In the genomic region with DNA sequence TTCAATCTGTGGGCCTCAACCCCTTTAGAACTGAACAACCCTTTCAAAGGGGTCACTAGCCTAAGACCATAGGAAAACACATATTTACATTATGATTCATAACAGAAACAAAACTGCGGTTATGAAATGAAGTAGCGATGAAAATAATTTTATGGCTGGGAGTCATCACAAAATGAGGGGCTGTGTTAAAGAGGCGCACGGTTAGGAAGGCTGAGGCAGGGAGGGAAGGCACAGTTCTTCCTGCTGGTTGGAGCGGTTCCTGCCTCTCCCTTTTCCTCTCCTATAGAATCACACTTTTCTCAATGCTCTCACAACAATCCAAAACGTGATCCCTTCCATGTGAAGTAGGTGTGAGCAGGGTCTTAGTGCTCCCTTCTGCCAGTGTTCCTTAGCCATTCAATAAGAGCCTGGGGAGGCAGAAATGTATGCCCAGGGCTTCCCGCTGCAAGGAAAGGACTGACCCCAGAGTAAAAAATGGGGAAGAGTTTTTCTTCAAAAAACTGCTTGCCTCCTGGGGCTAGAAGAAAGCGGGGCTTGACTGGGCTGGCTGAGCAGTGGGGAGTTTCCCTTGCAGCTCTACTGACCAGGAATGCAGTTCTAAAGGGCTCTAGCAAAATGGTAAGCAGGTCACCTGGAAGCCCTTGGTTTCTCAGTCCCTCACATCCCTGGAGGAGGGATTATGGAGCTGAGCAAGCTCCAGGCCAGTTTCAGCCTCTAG, we compare ENCODE assay signal across 27 mouse cellular contexts. TPM values are rescaled to one million over a fixed set of nuclear protein-coding genes. Genes with fewer than 3 reads are reported as not detected.
DNase-seq lines count a peak whose midpoint lies in the region; ATAC-seq lines count a peak whose summit lies in the region.
"Had no signal": no experiment of that assay in that cellular context is flagged by ENCODE, and none has a peak within 500 bp of the region (broad histone marks: within the 10 kb centered on the region; RNA-seq: fewer than 3 reads in every experiment).

No protein-coding gene starts in this region.

- peak; percentile 39 for DNase-seq in hindbrain, embryonic 11.5 days (ENCODE audit: low spot score)
- peak; percentile 16 for DNase-seq in neural tube, embryonic 11.5 days (ENCODE audit: low spot score)
- no peak for DNase-seq in neural tube, embryonic 10.5 days (ENCODE audit: extremely low spot score, low spot score)
- DNase-seq in embryonic facial prominence, embryonic 10.5 days (ENCODE audit: low spot score), result peak; percentile 23
- no peak for DNase-seq in right cerebral cortex, postnatal 36 days (ENCODE audit: low spot score in 2 of 2)
- DNase-seq: adrenal gland, adult 8-10 months; adrenal gland, postnatal 36 days; cerebellum, adult 2 months; cerebellum, postnatal 10 days; gastrocnemius, postnatal 36 days; heart, adult 2 months; heart, postnatal 14 days had no signal

- ATAC-seq in hindbrain, embryonic 11.5 days (ENCODE audit: low FRiP score), result no peak
- ATAC-seq in hindbrain, embryonic 13.5 days (ENCODE audit: low FRiP score), result no peak
- no peak for ATAC-seq in neural tube, embryonic 11.5 days (ENCODE audit: insufficient read depth, low FRiP score, low TSS enrichment)
- no peak for ATAC-seq in limb, embryonic 13.5 days (ENCODE audit: low FRiP score, low read depth)
- no peak for ATAC-seq in megakaryocyte, adult 5-6 weeks (ENCODE audit: poor library complexity, severe bottlenecking)
- ATAC-seq: CD4-positive, CD25-positive, alpha-beta regulatory T cell, adult 4 months; forebrain, embryonic 15.5 days; hindbrain, postnatal 0 days had no signal

- no peaks in the 10 kb centered on the region for H3K4me1 ChIP-seq in hindbrain, embryonic 11.5 days (replicated peaks; ENCODE audit: control insufficient read depth, insufficient read depth, low read length)
- H3K4me1 ChIP-seq in hindbrain, embryonic 13.5 days (replicated peaks), result no peaks in the 10 kb centered on the region
- no peaks in the 10 kb centered on the region for H3K4me1 ChIP-seq in neural tube, embryonic 11.5 days (ENCODE audit: control insufficient read depth, insufficient read depth, low read length)
- H3K4me1 ChIP-seq in embryonic facial prominence, embryonic 10.5 days, result no peaks in the 10 kb centered on the region
- H3K4me1 ChIP-seq in limb, embryonic 13.5 days, result peaks cover 50% of the 10 kb centered on the region
- H3K4me1 ChIP-seq: forebrain, embryonic 15.5 days had no signal

- peaks cover 73% of the 10 kb centered on the region for H3K27me3 ChIP-seq in hindbrain, embryonic 11.5 days (ENCODE audit: control insufficient read depth, insufficient read depth, low read length)
- H3K27me3 ChIP-seq in hindbrain, embryonic 13.5 days, result peaks cover 98% of the 10 kb centered on the region
- peaks cover 76% of the 10 kb centered on the region for H3K27me3 ChIP-seq in neural tube, embryonic 11.5 days (ENCODE audit: control insufficient read depth, insufficient read depth, low read length)
- H3K27me3 ChIP-seq in embryonic facial prominence, embryonic 10.5 days (replicated peaks; ENCODE audit: low read depth, poor library complexity, severe bottlenecking), result peaks cover 93% of the 10 kb centered on the region
- peaks cover 70% of the 10 kb centered on the region for H3K27me3 ChIP-seq in limb, embryonic 13.5 days

- H3K9ac ChIP-seq in hindbrain, embryonic 11.5 days (ENCODE audit: low read depth, low read length), result no peak overlapping the region
- no peak overlapping the region for H3K9ac ChIP-seq in hindbrain, embryonic 13.5 days
- H3K9ac ChIP-seq in neural tube, embryonic 11.5 days (ENCODE audit: low read length), result no peak overlapping the region
- no peak overlapping the region for H3K9ac ChIP-seq in limb, embryonic 13.5 days
- H3K9ac ChIP-seq: embryonic facial prominence, embryonic 15.5 days; forebrain, embryonic 15.5 days; heart, embryonic 15.5 days had no signal

- 5% methylated on average over 8 of the region's 8 CpGs for WGBS in hindbrain, embryonic 11.5 days
- whole genome bisulfite sequencing in hindbrain, embryonic 13.5 days, result 7% methylated on average over 8 of the region's 8 CpGs
- WGBS in neural tube, embryonic 11.5 days, result 7% methylated on average over 8 of the region's 8 CpGs
- 7% methylated on average over 8 of the region's 8 CpGs for WGBS in embryonic facial prominence, embryonic 10.5 days
- WGBS in limb, embryonic 13.5 days, result 22% methylated on average over 8 of the region's 8 CpGs

- H3K4me3 ChIP-seq in hindbrain, embryonic 11.5 days (ENCODE audit: low read depth, low read length), result no peak overlapping the region
- no peak overlapping the region for H3K4me3 ChIP-seq in hindbrain, embryonic 13.5 days
- no peak overlapping the region for H3K4me3 ChIP-seq in neural tube, embryonic 11.5 days (ENCODE audit: low read depth, low read length)
- no peak overlapping the region for H3K4me3 ChIP-seq in embryonic facial prominence, embryonic 10.5 days
- H3K4me3 ChIP-seq in limb, embryonic 13.5 days, result no peak overlapping the region
- H3K4me3 ChIP-seq: embryonic facial prominence, embryonic 15.5 days; erythroblast, embryonic 14.5 days; forebrain, embryonic 15.5 days; heart, adult 2 months; heart, embryonic 15.5 days had no signal

- H3K9me3 ChIP-seq in hindbrain, embryonic 11.5 days (ENCODE audit: control insufficient read depth, low read length), result no peaks in the 10 kb centered on the region
- no peaks in the 10 kb centered on the region for H3K9me3 ChIP-seq in hindbrain, embryonic 13.5 days
- H3K9me3 ChIP-seq in neural tube, embryonic 11.5 days (ENCODE audit: control insufficient read depth, low read length), result no peaks in the 10 kb centered on the region
- H3K9me3 ChIP-seq in embryonic facial prominence, embryonic 10.5 days, result no peaks in the 10 kb centered on the region
- no peaks in the 10 kb centered on the region; the same call in 1 of the 2 replicates for H3K9me3 ChIP-seq in limb, embryonic 13.5 days
- H3K9me3 ChIP-seq: embryonic facial prominence, embryonic 15.5 days; forebrain, embryonic 15.5 days; G1E; heart, embryonic 15.5 days had no signal

- no peaks in the 10 kb centered on the region for H3K36me3 ChIP-seq in hindbrain, embryonic 11.5 days (ENCODE audit: control insufficient read depth, insufficient read depth, low read length)
- no peaks in the 10 kb centered on the region for H3K36me3 ChIP-seq in hindbrain, embryonic 13.5 days
- no peaks in the 10 kb centered on the region for H3K36me3 ChIP-seq in neural tube, embryonic 11.5 days (ENCODE audit: control insufficient read depth, insufficient read depth, low read length)
- no peaks in the 10 kb centered on the region for H3K36me3 ChIP-seq in embryonic facial prominence, embryonic 10.5 days (replicated peaks)
- no peaks in the 10 kb centered on the region for H3K36me3 ChIP-seq in limb, embryonic 13.5 days
- H3K36me3 ChIP-seq: embryonic facial prominence, embryonic 15.5 days; forebrain, embryonic 15.5 days; G1E; heart, embryonic 15.5 days had no signal

- H3K4me2 ChIP-seq in hindbrain, embryonic 11.5 days (replicated peaks; ENCODE audit: low read depth, low read length), result no peak overlapping the region
- no peak overlapping the region for H3K4me2 ChIP-seq in hindbrain, embryonic 13.5 days
- H3K4me2 ChIP-seq in neural tube, embryonic 11.5 days (ENCODE audit: low read depth), result no peak overlapping the region
- no peak overlapping the region for H3K4me2 ChIP-seq in limb, embryonic 13.5 days (replicated peaks)
- H3K4me2 ChIP-seq: embryonic facial prominence, embryonic 15.5 days; forebrain, embryonic 15.5 days; heart, embryonic 11.5 days; heart, embryonic 15.5 days had no signal

- H3K27ac ChIP-seq in hindbrain, embryonic 11.5 days (ENCODE audit: low read depth, low read length), result no peak overlapping the region
- H3K27ac ChIP-seq in hindbrain, embryonic 13.5 days, result no peak overlapping the region
- no peak overlapping the region for H3K27ac ChIP-seq in neural tube, embryonic 11.5 days (ENCODE audit: low read depth, low read length)
- H3K27ac ChIP-seq in embryonic facial prominence, embryonic 10.5 days (replicated peaks), result no peak overlapping the region
- peak overlapping the region; percentile 6; the same call in 1 of the 2 replicates for H3K27ac ChIP-seq in limb, embryonic 13.5 days
- H3K27ac ChIP-seq: embryonic facial prominence, embryonic 15.5 days; forebrain, embryonic 15.5 days; heart, adult 2 months; heart, embryonic 15.5 days; hindbrain, postnatal 0 days had no signal

RNA-seq across cellular contexts. Expression of gene Hoxa13, which starts 15.0 kb away (rescaled TPM):
- not detected in 2 replicates for polyA plus RNA-seq in hindbrain, embryonic 11.5 days (2014; fragmentation: Nextera tagmentation; extraction: Ambion mirVana)
- not detected in 2 replicates for polyA plus RNA-seq in hindbrain, embryonic 13.5 days (2015; fragmentation: Nextera tagmentation; extraction: Ambion mirVana)
- 0.11 and 0.26 TPM in 2 replicates for polyA plus RNA-seq in neural tube, embryonic 11.5 days (2014; fragmentation: Nextera tagmentation; extraction: Ambion mirVana)
- not detected in 2 replicates for polyA plus RNA-seq in embryonic facial prominence, embryonic 10.5 days (2016; fragmentation: Nextera tagmentation; extraction: Ambion mirVana)
- 24.5 and 27.7 TPM in 2 replicates for polyA plus RNA-seq in limb, embryonic 13.5 days (2015; fragmentation: Nextera tagmentation; extraction: Ambion mirVana)
- total RNA-seq in megakaryocyte, adult 5-6 weeks (2015), result not detected in 2 replicates
- total RNA-seq in megakaryocyte, adult 5-6 weeks (2017), result not detected in 2 replicates
- total RNA-seq: adrenal gland, adult 8-10 months; adrenal gland, postnatal 36 days; G1E; heart, adult 2 months; heart, postnatal 14 days; hematopoietic stem cell, adult 5-6 weeks; hindbrain, postnatal 0 days had no signal
- polyA plus RNA-seq: CD4-positive, CD25-positive, alpha-beta regulatory T cell, adult 4 months; cerebellum, adult 2 months; embryonic facial prominence, embryonic 11.5 days; erythroblast, embryonic 14.5 days; forebrain, embryonic 11.5 days; forebrain, embryonic 15.5 days; G1E; heart, adult 2 months; heart, embryonic 11.5 days; heart, embryonic 15.5 days; hindbrain, postnatal 0 days had no signal

RNA-seq across cellular contexts. Expression of gene Hoxa11, which starts 30.1 kb away (rescaled TPM):
- not detected in 2 replicates for polyA plus RNA-seq in hindbrain, embryonic 11.5 days (2014; fragmentation: Nextera tagmentation; extraction: Ambion mirVana)
- not detected in 2 replicates for polyA plus RNA-seq in hindbrain, embryonic 13.5 days (2015; fragmentation: Nextera tagmentation; extraction: Ambion mirVana)
- polyA plus RNA-seq in neural tube, embryonic 11.5 days (2014; fragmentation: Nextera tagmentation; extraction: Ambion mirVana), result 6.0 and 6.7 TPM in 2 replicates
- polyA plus RNA-seq in embryonic facial prominence, embryonic 10.5 days (2016; fragmentation: Nextera tagmentation; extraction: Ambion mirVana), result not detected in 2 replicates
- polyA plus RNA-seq in limb, embryonic 13.5 days (2015; fragmentation: Nextera tagmentation; extraction: Ambion mirVana), result 44.5 and 55.0 TPM in 2 replicates
- not detected in 2 replicates for total RNA-seq in megakaryocyte, adult 5-6 weeks (2015)
- not detected in 2 replicates for total RNA-seq in megakaryocyte, adult 5-6 weeks (2017)
- total RNA-seq: adrenal gland, adult 8-10 months; adrenal gland, postnatal 36 days; G1E; heart, adult 2 months; heart, postnatal 14 days; hematopoietic stem cell, adult 5-6 weeks; hindbrain, postnatal 0 days had no signal
- polyA plus RNA-seq: CD4-positive, CD25-positive, alpha-beta regulatory T cell, adult 4 months; cerebellum, adult 2 months; embryonic facial prominence, embryonic 11.5 days; embryonic facial prominence, embryonic 15.5 days; erythroblast, embryonic 14.5 days; forebrain, embryonic 11.5 days; forebrain, embryonic 15.5 days; G1E; heart, adult 2 months; heart, embryonic 11.5 days; heart, embryonic 15.5 days; hindbrain, postnatal 0 days had no signal

RNA-seq across cellular contexts. Expression of gene Hoxa10, which starts 35.1 kb away (rescaled TPM):
- polyA plus RNA-seq in hindbrain, embryonic 11.5 days (2014; fragmentation: Nextera tagmentation; extraction: Ambion mirVana), result not detected in 2 replicates
- polyA plus RNA-seq in hindbrain, embryonic 13.5 days (2015; fragmentation: Nextera tagmentation; extraction: Ambion mirVana), result 0.22 TPM in 1 of 2 replicates, not detected in the other
- polyA plus RNA-seq in neural tube, embryonic 11.5 days (2014; fragmentation: Nextera tagmentation; extraction: Ambion mirVana), result 70.6 and 72.8 TPM in 2 replicates
- not detected in 2 replicates for polyA plus RNA-seq in embryonic facial prominence, embryonic 10.5 days (2016; fragmentation: Nextera tagmentation; extraction: Ambion mirVana)
- 191 and 207 TPM in 2 replicates for polyA plus RNA-seq in limb, embryonic 13.5 days (2015; fragmentation: Nextera tagmentation; extraction: Ambion mirVana)
- total RNA-seq in megakaryocyte, adult 5-6 weeks (2015), result 0.07 TPM in 1 of 2 replicates, not detected in the other
- total RNA-seq in megakaryocyte, adult 5-6 weeks (2017), result 0.11 TPM in 1 of 2 replicates, not detected in the other
- total RNA-seq: heart, adult 2 months; heart, postnatal 14 days; hindbrain, postnatal 0 days had no signal
- polyA plus RNA-seq: CD4-positive, CD25-positive, alpha-beta regulatory T cell, adult 4 months; cerebellum, adult 2 months; embryonic facial prominence, embryonic 11.5 days; embryonic facial prominence, embryonic 15.5 days; erythroblast, embryonic 14.5 days; forebrain, embryonic 11.5 days; forebrain, embryonic 15.5 days; G1E; heart, adult 2 months; hindbrain, postnatal 0 days had no signal

RNA-seq across cellular contexts. Expression of gene Evx1, which starts 37.6 kb away (rescaled TPM):
- polyA plus RNA-seq in hindbrain, embryonic 11.5 days (2014; fragmentation: Nextera tagmentation; extraction: Ambion mirVana), result 5.2 and 5.9 TPM in 2 replicates
- 3.5 and 3.7 TPM in 2 replicates for polyA plus RNA-seq in hindbrain, embryonic 13.5 days (2015; fragmentation: Nextera tagmentation; extraction: Ambion mirVana)
- 1.9 TPM in 2 replicates for polyA plus RNA-seq in neural tube, embryonic 11.5 days (2014; fragmentation: Nextera tagmentation; extraction: Ambion mirVana)
- polyA plus RNA-seq in embryonic facial prominence, embryonic 10.5 days (2016; fragmentation: Nextera tagmentation; extraction: Ambion mirVana), result 0.19 and 0.80 TPM in 2 replicates
- polyA plus RNA-seq in limb, embryonic 13.5 days (2015; fragmentation: Nextera tagmentation; extraction: Ambion mirVana), result 0.89 and 1.4 TPM in 2 replicates
- not detected in 2 replicates for total RNA-seq in megakaryocyte, adult 5-6 weeks (2015)
- not detected in 2 replicates for total RNA-seq in megakaryocyte, adult 5-6 weeks (2017)
- total RNA-seq: adrenal gland, adult 8-10 months; adrenal gland, postnatal 36 days; G1E; gastrocnemius, adult 8-10 months; gastrocnemius, postnatal 36 days; heart, adult 2 months; heart, postnatal 14 days; hematopoietic stem cell, adult 5-6 weeks had no signal
- polyA plus RNA-seq: CD4-positive, CD25-positive, alpha-beta regulatory T cell, adult 4 months; embryonic facial prominence, embryonic 15.5 days; erythroblast, embryonic 14.5 days; forebrain, embryonic 11.5 days; forebrain, embryonic 15.5 days; G1E; heart, adult 2 months; heart, embryonic 11.5 days; heart, embryonic 15.5 days had no signal

RNA-seq across cellular contexts. Expression of gene Hoxa9, which starts 44.8 kb away (rescaled TPM):
- 0.25 and 1.1 TPM in 2 replicates for polyA plus RNA-seq in hindbrain, embryonic 11.5 days (2014; fragmentation: Nextera tagmentation; extraction: Ambion mirVana)
- polyA plus RNA-seq in hindbrain, embryonic 13.5 days (2015; fragmentation: Nextera tagmentation; extraction: Ambion mirVana), result 0.72 and 1.3 TPM in 2 replicates
- 98.8 and 105 TPM in 2 replicates for polyA plus RNA-seq in neural tube, embryonic 11.5 days (2014; fragmentation: Nextera tagmentation; extraction: Ambion mirVana)
- polyA plus RNA-seq in embryonic facial prominence, embryonic 10.5 days (2016; fragmentation: Nextera tagmentation; extraction: Ambion mirVana), result not detected in 2 replicates
- 58.3 and 63.5 TPM in 2 replicates for polyA plus RNA-seq in limb, embryonic 13.5 days (2015; fragmentation: Nextera tagmentation; extraction: Ambion mirVana)
- 0.36 and 1.2 TPM in 2 replicates for total RNA-seq in megakaryocyte, adult 5-6 weeks (2015)
- total RNA-seq in megakaryocyte, adult 5-6 weeks (2017), result 1.5 and 2.0 TPM in 2 replicates
- total RNA-seq: heart, adult 2 months; heart, postnatal 14 days had no signal
- polyA plus RNA-seq: cerebellum, adult 2 months; erythroblast, embryonic 14.5 days; forebrain, embryonic 11.5 days; forebrain, embryonic 15.5 days; G1E; hindbrain, postnatal 0 days had no signal

Comparison
In these comparisons a context has a peak if more than half of its experiments do, and no peak if none do; other contexts are left out.
1. DNase-seq: peak in hindbrain, embryonic 11.5 days (single experiment), neural tube, embryonic 11.5 days (single experiment) and embryonic facial prominence, embryonic 10.5 days (single experiment); none in neural tube, embryonic 10.5 days (single experiment) and right cerebral cortex, postnatal 36 days (0 of 2).
2. RNA of gene Hoxa13, which starts 15.0 kb away (polyA plus RNA-seq): 24.5 to 27.7 TPM in limb, embryonic 13.5 days; 0.11 to 0.26 TPM in neural tube, embryonic 11.5 days, not detected in hindbrain, embryonic 11.5 days, not detected in hindbrain, embryonic 13.5 days and not detected in embryonic facial prominence, embryonic 10.5 days; every median in the first group is over 10 times any median in the second.
3. RNA of gene Hoxa10, which starts 35.1 kb away (polyA plus RNA-seq): 191 to 207 TPM in limb, embryonic 13.5 days and 70.6 to 72.8 TPM in neural tube, embryonic 11.5 days; 0.22 TPM in hindbrain, embryonic 13.5 days, not detected in hindbrain, embryonic 11.5 days and not detected in embryonic facial prominence, embryonic 10.5 days; every median in the first group is over 10 times any median in the second.